Mouse (Mus musculus): ENCODE measurements around the gene Prg4. TPM values are rescaled to one million over a fixed set of nuclear protein-coding genes. Genes with fewer than 3 reads are reported as not detected.

The Prg4 gene
- polyA plus RNA-seq, 1 experiment from 2014 or later, result 0.95 TPM

- Histone ChIP-seq H3K9ac (replicated peaks) (no peak overlapping the region), H3K27me3 (replicated peaks) (no peaks in the 10 kb centered on the region), H3K4me1 (no peaks in the 10 kb centered on the region), H3K4me3 (replicated peaks) (no peak overlapping the region), H3K27ac (replicated peaks) (no peak overlapping the region), H3K9me3 (replicated peaks) (no peaks in the 10 kb centered on the region), H3K4me2 (no peak overlapping the region), H3K36me3 (peaks cover 51% of the 10 kb centered on the region)
- no peak for ATAC-seq (ENCODE audit: low FRiP score)
- WGBS, result 93% methylated on average over 3 of the region's 3 CpGs
Measured at GRCm38 (mm10) chr1:150404555-150404954, 61.4 kb downstream of the Prg4 start.

- H3K27ac ChIP-seq (replicated peaks), result no peak overlapping the region
- H3K4me3 ChIP-seq (replicated peaks), result no peak overlapping the region
- H3K9me3 ChIP-seq (replicated peaks), result no peaks in the 10 kb centered on the region
- H3K4me1 ChIP-seq, result no peaks in the 10 kb centered on the region
- no peak overlapping the region for H3K9ac ChIP-seq (replicated peaks)
- no peak overlapping the region for H3K4me2 ChIP-seq
- WGBS, result 95% methylated on average over 3 of the region's 3 CpGs
- H3K36me3 ChIP-seq, result peaks cover 49% of the 10 kb centered on the region
- ATAC-seq (ENCODE audit: low FRiP score), result no peak
- H3K27me3 ChIP-seq (replicated peaks), result no peaks in the 10 kb centered on the region
Measured at GRCm38 (mm10) chr1:150403914-150404313, 62.1 kb downstream of the Prg4 start.

Other genes with a start within 250 kb of the Prg4 start
- not detected in 2 replicates for gene Pdc, start 146.7 kb downstream of the Prg4 start, polyA plus RNA-seq (2015; fragmentation: Nextera tagmentation; extraction: Ambion mirVana)
- gene Tpr, start 73.3 kb downstream of the Prg4 start, polyA plus RNA-seq (2015; fragmentation: Nextera tagmentation; extraction: Ambion mirVana), result 125 and 138 TPM in 2 replicates
- 37.4 and 42.3 TPM in 2 replicates for gene Odr4, start 73.1 kb downstream of the Prg4 start, polyA plus RNA-seq (2015; fragmentation: Nextera tagmentation; extraction: Ambion mirVana)

Data from neural tube, embryonic 15.5 days (tissue).